Mouse (Mus musculus): ENCODE results near the gene Stag3.
A peak's percentile ranks its signal among the peaks of the same experiment; 100 is the strongest.

The Stag3 gene

GRCm38 (mm10) chr5:138271232-138271631 is 8.8 kb upstream of the Stag3 start:
- DNase-seq = peak; percentile 32

GRCm38 (mm10) chr5:138272409-138272923 is 7.6 kb upstream of the Stag3 start, which contains the start of gene Gal3st4:
Gene Gal3st4 (minus strand): TSS chr5:138272840.
- DNase-seq = peak; percentile 64

DNA sequence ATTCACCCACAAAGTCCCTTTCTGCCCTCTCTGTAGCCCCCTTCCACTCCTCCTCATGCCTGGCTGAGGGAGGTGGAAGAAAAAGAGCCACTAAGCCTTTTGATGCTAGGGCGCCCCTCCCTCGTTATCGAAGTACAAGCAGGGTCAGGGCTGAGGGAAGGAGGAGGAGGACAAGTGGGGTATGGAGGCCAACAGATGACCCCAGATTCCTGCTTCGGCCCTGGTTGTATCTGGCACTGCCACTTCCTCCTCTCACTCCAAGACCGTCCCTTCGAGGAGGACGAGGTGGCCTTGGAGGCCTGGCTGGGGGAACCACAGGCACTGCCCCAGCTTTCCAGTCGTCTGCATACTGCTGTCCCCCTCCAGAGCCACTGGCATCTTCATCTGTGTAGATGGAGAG is 5.9 kb upstream of the Stag3 start:
- no peak for DNase-seq

- peak; percentile 46 for DNase-seq
Measured at GRCm38 (mm10) chr5:138275216-138276050, 4.6 kb upstream of the Stag3 start.

- no peak for DNase-seq
Measured at GRCm38 (mm10) chr5:138277994-138278393, 2.0 kb upstream of the Stag3 start.

- no peak for DNase-seq
Measured at GRCm38 (mm10) chr5:138280425-138280768, 357 bp downstream of the Stag3 start.

GRCm38 (mm10) chr5:138280829-138281228 is 789 bp downstream of the Stag3 start:
- no peak for DNase-seq

DNA sequence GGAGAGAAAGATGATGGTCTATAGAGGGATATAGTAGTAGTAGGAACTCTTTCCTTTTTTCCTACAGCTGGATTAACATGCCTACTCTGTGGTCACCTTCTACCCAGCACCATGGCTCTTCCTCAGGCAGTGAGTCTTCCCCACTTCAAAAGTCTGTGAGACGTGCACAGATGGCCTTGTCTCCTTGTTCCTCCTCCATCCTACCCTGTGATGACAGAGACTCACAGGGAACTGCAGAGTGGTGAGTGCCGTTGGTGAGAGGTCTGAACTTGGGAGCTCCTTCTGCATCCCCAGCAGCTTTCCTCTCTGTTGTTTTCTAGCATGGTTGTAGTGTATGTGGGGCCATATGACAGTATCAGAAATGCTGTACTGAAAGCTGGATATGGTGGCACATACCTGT is 1.8 kb downstream of the Stag3 start:
- DNase-seq = no peak

- no peak for DNase-seq
Measured at GRCm38 (mm10) chr5:138283540-138283939, 3.5 kb downstream of the Stag3 start.

DNA sequence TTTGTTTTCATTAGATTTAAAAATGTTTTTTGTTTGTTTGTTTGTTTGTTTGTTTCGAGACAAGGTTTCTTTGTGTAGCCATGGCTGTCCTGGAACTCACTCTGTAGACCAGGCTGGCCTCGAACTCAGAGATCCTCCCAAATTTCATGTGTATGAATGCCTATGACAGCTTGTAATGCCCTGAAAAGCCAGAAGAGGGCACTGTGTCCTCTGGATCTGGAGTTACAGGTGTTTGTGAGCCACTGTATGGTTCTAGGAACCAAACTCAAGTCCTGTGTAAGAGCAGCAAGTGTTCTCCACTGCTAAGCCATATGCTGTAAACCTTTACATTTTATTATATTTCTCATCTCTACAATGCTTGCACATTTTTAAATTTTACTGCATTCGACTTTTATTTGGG is 7.8 kb downstream of the Stag3 start:
- DNase-seq = no peak

- DNase-seq = no peak
Measured at GRCm38 (mm10) chr5:138291638-138292037, 11.6 kb downstream of the Stag3 start.

DNA sequence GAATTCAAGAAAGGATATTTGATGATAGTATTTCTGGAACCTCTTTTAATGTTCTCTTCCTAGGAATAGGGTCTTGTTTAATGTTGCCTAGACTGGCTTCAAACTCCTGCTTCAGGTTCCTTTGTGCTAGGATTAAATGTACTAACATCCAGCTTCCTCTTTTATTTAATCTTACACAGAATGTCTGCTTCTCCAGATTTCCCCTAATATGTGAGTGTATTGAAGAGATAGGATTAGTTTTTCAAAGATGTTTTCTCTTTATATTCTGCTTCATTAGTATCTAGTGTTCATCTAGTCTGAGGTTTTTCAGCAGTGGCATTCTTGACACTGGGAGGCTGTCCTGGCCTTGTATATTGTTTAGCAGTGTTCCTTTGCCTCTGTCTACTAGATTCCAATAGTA is 14.1 kb downstream of the Stag3 start:
- no peak for DNase-seq

DNA sequence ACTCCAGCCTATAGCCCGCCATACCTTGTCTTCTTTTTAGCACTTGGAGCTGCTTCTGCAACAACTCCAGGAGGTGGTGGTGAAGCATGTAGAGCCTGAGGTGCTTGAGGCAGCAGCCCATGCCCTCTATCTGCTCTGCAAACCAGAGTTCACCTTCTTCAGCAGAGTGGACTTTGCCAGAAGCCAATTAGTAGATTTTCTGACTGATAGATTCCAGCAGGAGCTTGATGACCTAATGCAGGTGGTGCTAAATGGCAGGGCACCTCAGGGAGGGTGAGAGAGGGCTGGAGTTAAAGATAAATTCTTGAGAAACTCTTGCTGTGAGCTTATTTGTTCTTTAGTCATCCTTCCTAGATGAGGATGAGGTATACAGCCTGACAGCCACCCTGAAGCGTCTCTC is 19.6 kb downstream of the Stag3 start:
- DNase-seq = no peak

GRCm38 (mm10) chr5:138312795-138313194 is 32.8 kb downstream of the Stag3 start:
- no peak for DNase-seq

GRCm38 (mm10) chr5:138341661-138342060 is 61.6 kb downstream of the Stag3 start, which contains the start of gene Pvrig:
Gene Pvrig (plus strand): TSS chr5:138341961.
- DNase-seq = no peak

DNA sequence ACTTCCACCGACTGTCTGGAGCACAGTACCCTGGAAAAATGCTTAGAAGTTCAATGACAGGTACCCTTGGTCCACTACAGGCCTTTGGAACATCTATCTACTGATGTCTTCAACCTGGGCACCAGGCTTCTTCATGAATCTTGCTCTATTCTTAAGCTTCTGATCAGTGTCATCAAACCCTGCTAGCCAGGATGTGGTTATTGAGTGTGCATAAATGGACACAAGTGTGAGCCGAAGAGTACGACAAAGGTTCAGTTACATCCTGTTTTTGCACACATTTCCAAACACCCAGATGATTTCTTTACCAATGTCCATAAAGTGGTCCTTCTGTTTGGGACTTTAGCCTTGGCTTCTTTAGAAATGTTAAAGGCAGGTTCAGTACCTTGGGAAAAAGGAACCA is 63.2 kb downstream of the Stag3 start:
- no peak for DNase-seq
